Mouse (Mus musculus): ENCODE measurements around the gene Nova2. TPM values are rescaled to one million over a fixed set of nuclear protein-coding genes. Genes with fewer than 3 reads are reported as not detected.
A peak's percentile ranks its signal among the peaks of the same experiment; 100 is the strongest.

Nova2 gene
- polyA plus RNA-seq, 1 experiment from 2014 or later: 18.0 TPM

DNA sequence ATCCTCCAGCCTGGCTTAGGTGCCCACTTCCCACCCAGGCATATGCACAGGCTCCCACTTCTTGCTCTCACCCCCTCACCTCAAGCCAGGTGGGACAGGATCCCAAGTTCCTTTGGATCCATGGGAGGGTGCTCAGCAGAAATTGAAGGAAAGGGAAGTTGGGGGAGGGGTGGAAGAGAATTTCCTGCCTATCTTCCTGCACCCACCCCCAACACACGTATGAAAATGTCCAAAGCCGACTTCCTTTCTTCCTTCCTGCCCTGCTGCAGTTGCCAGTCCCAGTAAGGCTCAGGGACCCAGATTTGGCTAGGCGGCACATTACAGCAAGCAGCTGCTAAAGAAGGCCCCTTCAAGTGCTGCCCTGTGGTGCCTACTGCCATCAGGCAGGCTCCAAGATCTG, 2.1 kb downstream of the Nova2 start:
- Histone ChIP-seq H3K4me2 (replicated peaks; ENCODE audit: low read depth, low read length) (peak overlapping the region; percentile 61), H3K4me1 (replicated peaks; ENCODE audit: control insufficient read depth, insufficient read depth, low read length) (peaks cover 19% of the 10 kb centered on the region), H3K27ac (ENCODE audit: low read depth, low read length) (no peak overlapping the region), H3K9ac (ENCODE audit: low read depth, low read length) (no peak overlapping the region), H3K9me3 (ENCODE audit: control insufficient read depth, low read length) (no peaks in the 10 kb centered on the region), H3K4me3 (ENCODE audit: low read depth, low read length) (peak overlapping the region; percentile 97), H3K36me3 (ENCODE audit: control insufficient read depth, insufficient read depth, low read length) (no peaks in the 10 kb centered on the region), H3K27me3 (ENCODE audit: control insufficient read depth, insufficient read depth, low read length) (no peaks in the 10 kb centered on the region)
- DNase-seq (ENCODE audit: low spot score) (no peak), ATAC-seq (ENCODE audit: low FRiP score) (no peak)
- 53% methylated on average over 3 of the region's 3 CpGs for WGBS

DNA sequence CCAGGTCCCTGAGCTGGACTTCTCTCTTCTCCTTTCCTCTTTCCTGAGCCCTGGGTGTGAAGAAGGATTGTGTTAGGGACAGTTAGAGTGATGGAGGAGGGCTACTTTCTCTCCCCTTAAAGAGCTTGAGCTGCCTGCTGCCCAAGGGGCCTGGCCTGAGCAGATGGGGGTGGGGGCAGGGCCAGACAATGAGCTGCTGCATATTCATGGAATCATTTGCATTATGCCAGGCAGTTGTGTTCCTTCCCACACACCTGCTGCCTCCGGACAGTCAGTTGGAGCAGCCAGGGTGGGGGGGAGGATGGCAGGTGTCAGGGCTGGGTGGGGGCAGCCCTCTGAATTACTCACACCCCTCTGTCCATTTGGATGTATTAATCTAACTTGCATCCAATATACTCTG, 16.7 kb downstream of the Nova2 start:
- Histone ChIP-seq H3K4me3 (ENCODE audit: low read depth, low read length) (no peak overlapping the region), H3K9ac (ENCODE audit: low read depth, low read length) (peak overlapping the region; percentile 19; the same call in 1 of the 2 replicates), H3K36me3 (ENCODE audit: control insufficient read depth, insufficient read depth, low read length) (peaks cover 9% of the 10 kb centered on the region), H3K4me1 (replicated peaks; ENCODE audit: control insufficient read depth, insufficient read depth, low read length) (peaks cover 23% of the 10 kb centered on the region), H3K27ac (ENCODE audit: low read depth, low read length) (peak overlapping the region; percentile 95), H3K27me3 (ENCODE audit: control insufficient read depth, insufficient read depth, low read length) (no peaks in the 10 kb centered on the region), H3K4me2 (replicated peaks; ENCODE audit: low read depth, low read length) (peak overlapping the region; percentile 23), H3K9me3 (ENCODE audit: control insufficient read depth, low read length) (no peaks in the 10 kb centered on the region)
- WGBS: 6% methylated on average over 1 of the region's 1 CpGs
- peak; percentile 79 for DNase-seq (ENCODE audit: low spot score)
- ATAC-seq (ENCODE audit: low FRiP score): peak; percentile 90

DNA sequence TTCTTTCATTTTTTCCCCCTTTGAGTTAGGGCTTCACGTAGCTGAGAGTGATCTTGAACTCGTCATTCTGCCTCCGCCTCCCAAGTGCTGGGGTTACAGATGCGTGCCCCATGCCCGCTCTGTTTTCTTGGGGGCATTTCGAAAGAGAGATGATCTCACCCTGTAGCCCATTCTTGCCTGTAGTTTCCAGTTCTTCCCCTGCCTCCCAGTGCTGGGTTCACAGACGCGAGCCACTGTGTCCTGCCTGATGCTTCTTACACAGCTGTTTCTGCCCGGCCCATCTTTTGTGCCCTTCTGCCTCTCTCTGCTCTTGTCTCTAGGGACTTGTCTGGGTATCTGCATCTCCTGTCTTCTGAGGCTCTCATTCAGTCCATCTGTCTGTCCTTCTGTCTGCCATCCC, 17.1 kb downstream of the Nova2 start:
- H3K9me3 ChIP-seq (ENCODE audit: control insufficient read depth, low read length): no peaks in the 10 kb centered on the region
- ATAC-seq (ENCODE audit: low FRiP score) (peak; percentile 76), DNase-seq (ENCODE audit: low spot score) (peak; percentile 44)
- H3K27ac ChIP-seq (ENCODE audit: low read depth, low read length): peak overlapping the region; percentile 95
- no peak overlapping the region for H3K9ac ChIP-seq (ENCODE audit: low read depth, low read length)
- H3K27me3 ChIP-seq (ENCODE audit: control insufficient read depth, insufficient read depth, low read length): no peaks in the 10 kb centered on the region
- 47% methylated on average over 9 of the region's 9 CpGs for WGBS
- H3K4me2 ChIP-seq (replicated peaks; ENCODE audit: low read depth, low read length): 0 out of 2 replicates have a peak overlapping the region, but pooled peaks have one; percentile 23
- H3K36me3 ChIP-seq (ENCODE audit: control insufficient read depth, insufficient read depth, low read length): peaks cover 9% of the 10 kb centered on the region
- peaks cover 23% of the 10 kb centered on the region for H3K4me1 ChIP-seq (replicated peaks; ENCODE audit: control insufficient read depth, insufficient read depth, low read length)
- no peak overlapping the region for H3K4me3 ChIP-seq (ENCODE audit: low read depth, low read length)

DNA sequence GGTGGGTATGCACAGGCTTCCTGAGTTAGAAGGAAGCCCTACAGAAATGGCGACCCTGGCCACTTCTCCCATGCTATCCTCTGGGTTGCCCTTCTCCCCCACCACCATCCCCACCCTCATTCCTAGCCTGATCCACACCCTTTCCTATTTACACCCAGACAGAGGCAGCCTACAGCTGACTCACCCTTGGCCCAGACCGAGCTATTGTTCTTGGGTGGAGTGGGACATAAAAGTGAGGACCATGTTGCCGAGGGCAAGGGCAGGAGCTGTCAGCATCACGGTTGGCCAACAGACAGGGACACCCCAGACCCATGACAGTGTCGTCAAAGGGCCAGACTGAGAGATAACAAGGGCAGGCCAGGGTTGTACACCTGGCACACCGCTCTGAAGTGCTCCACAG, 22.5 kb downstream of the Nova2 start:
- Histone ChIP-seq H3K9ac (ENCODE audit: low read depth, low read length) (peak overlapping the region; percentile 29; the same call in 1 of the 2 replicates), H3K27ac (ENCODE audit: low read depth, low read length) (peak overlapping the region; percentile 96), H3K4me1 (replicated peaks; ENCODE audit: control insufficient read depth, insufficient read depth, low read length) (peaks cover 26% of the 10 kb centered on the region), H3K27me3 (ENCODE audit: control insufficient read depth, insufficient read depth, low read length) (no peaks in the 10 kb centered on the region), H3K9me3 (ENCODE audit: control insufficient read depth, low read length) (no peaks in the 10 kb centered on the region), H3K36me3 (ENCODE audit: control insufficient read depth, insufficient read depth, low read length) (peaks cover 15% of the 10 kb centered on the region), H3K4me2 (replicated peaks; ENCODE audit: low read depth, low read length) (no peak overlapping the region), H3K4me3 (ENCODE audit: low read depth, low read length) (no peak overlapping the region)
- no peak for ATAC-seq (ENCODE audit: low FRiP score)
- no peak for DNase-seq (ENCODE audit: low spot score)
- 52% methylated on average over 6 of the region's 6 CpGs for WGBS

DNA sequence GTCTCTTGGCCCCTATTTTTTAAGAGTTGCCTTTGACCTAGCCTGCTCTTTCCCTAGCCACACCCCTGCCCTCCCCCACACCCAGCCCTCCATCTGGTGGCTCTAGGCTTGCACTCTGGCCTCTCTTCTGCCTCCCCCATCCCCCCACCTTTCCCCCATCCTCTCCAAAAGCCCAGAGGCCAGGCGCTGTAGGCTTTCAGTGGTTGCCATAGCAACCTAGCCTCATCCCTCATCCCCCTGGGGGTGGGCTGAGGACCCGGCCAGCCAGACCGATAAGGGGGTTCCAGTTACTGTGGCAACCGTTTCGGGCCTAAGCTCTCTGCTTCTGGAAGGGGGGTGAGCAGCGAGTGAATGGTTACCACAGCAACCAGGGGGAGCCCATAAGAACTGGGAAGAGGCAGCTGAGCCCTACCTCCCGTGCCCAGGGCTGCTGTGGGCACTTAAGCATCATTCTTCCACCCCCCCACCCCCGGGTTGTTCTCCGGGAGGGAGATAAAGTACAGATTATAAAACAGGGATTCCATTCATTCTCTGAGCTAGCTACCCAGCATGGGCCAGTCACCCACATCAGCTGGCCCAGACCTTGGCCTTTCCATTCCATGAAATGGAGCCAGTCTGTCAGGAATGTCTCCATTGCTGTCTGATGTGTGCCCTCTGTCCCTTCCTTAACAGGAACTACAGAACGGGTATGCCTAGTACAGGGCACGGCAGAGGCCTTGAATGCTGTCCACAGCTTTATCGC, 24.3 kb downstream of the Nova2 start:
- Histone ChIP-seq H3K4me2 (replicated peaks; ENCODE audit: low read depth, low read length) (0 out of 2 replicates have a peak overlapping the region, but pooled peaks have one; percentile 11), H3K36me3 (ENCODE audit: control insufficient read depth, insufficient read depth, low read length) (peaks cover 12% of the 10 kb centered on the region), H3K4me3 (ENCODE audit: low read depth, low read length) (no peak overlapping the region), H3K4me1 (replicated peaks; ENCODE audit: control insufficient read depth, insufficient read depth, low read length) (peaks cover 23% of the 10 kb centered on the region), H3K27me3 (ENCODE audit: control insufficient read depth, insufficient read depth, low read length) (no peaks in the 10 kb centered on the region), H3K9me3 (ENCODE audit: control insufficient read depth, low read length) (no peaks in the 10 kb centered on the region), H3K27ac (ENCODE audit: low read depth, low read length) (peak overlapping the region; percentile 96), H3K9ac (ENCODE audit: low read depth, low read length) (peak overlapping the region; percentile 8; the same call in 1 of the 2 replicates)
- peak; percentile 94 for DNase-seq (ENCODE audit: low spot score)
- ATAC-seq (ENCODE audit: low FRiP score): peak; percentile 96
- 23% methylated on average over 12 of the region's 12 CpGs for WGBS

DNA sequence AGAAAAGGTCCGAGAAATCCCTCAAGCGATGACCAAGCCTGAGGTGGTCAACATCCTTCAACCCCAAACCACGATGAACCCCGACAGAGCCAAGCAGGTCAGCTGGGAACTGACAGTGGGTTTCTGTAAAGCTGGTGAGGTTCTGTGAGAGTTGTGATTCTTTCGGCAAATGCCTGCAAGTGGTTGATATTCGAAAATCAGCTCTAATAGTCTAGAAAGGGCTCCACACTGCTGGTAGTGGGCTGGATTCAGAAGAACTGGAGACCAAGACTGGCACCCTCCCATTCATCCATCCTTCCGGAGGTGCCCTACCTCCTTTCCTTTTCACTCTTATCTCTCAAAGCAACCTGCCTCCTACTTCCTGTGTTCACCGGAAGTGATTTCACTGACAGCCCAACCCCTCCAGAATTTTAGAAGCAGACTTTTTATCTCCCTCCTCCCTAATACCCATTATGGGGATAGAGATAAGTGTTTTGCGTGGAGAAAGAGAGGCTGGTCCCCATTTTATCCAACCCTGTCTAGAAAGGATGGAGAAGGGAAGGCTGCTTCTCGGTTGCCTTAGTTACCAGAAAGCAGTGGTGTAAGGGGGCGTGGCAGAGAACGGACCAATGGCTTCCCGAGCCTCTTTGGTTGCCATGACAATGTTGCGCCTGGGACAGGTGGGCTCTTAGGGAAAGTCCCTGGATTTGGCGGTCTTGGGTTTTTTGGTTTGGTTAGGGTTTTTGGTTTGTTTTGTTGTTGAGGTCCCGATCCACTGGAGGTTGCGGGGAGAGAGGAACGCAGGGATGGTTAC, 25.0 kb downstream of the Nova2 start:
- H3K27ac ChIP-seq (ENCODE audit: low read depth, low read length): peak overlapping the region; percentile 96
- peaks cover 23% of the 10 kb centered on the region for H3K4me1 ChIP-seq (replicated peaks; ENCODE audit: control insufficient read depth, insufficient read depth, low read length)
- no peaks in the 10 kb centered on the region for H3K9me3 ChIP-seq (ENCODE audit: control insufficient read depth, low read length)
- no peaks in the 10 kb centered on the region for H3K27me3 ChIP-seq (ENCODE audit: control insufficient read depth, insufficient read depth, low read length)
- H3K9ac ChIP-seq (ENCODE audit: low read depth, low read length): peak overlapping the region; percentile 8; the same call in 1 of the 2 replicates
- 18% methylated on average over 18 of the region's 18 CpGs for WGBS
- ATAC-seq (ENCODE audit: low FRiP score) (no peak), DNase-seq (ENCODE audit: low spot score) (peak; percentile 75)
- H3K4me3 ChIP-seq (ENCODE audit: low read depth, low read length): no peak overlapping the region
- H3K36me3 ChIP-seq (ENCODE audit: control insufficient read depth, insufficient read depth, low read length): peaks cover 12% of the 10 kb centered on the region
- H3K4me2 ChIP-seq (replicated peaks; ENCODE audit: low read depth, low read length): 0 out of 2 replicates have a peak overlapping the region, but pooled peaks have one; percentile 11

DNA sequence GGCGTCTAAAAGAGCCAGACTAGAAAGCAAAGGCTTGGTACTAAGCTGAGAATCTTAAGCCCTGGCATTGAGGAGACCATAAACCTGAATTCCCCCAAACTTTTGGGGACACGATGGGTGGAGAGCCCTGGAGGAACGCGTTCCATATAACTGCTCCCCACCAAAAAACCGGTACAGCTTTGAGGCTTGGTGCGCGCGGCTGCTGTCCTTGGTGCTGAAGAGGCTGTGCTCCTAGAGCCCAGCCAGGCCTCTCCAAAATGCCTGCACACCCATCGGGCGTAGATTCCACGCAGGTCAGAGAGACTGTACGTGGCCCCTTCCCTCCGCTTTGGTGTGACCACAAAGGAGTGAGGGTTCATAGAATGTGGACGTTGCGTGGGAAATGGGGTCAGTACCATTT, 25.7 kb downstream of the Nova2 start:
- H3K4me3 ChIP-seq (ENCODE audit: low read depth, low read length): no peak overlapping the region
- no peaks in the 10 kb centered on the region for H3K9me3 ChIP-seq (ENCODE audit: control insufficient read depth, low read length)
- H3K4me2 ChIP-seq (replicated peaks; ENCODE audit: low read depth, low read length): 0 out of 2 replicates have a peak overlapping the region, but pooled peaks have one; percentile 0
- DNase-seq (ENCODE audit: low spot score) (peak; percentile 73), ATAC-seq (ENCODE audit: low FRiP score) (no peak)
- 0 out of 2 replicates have a peak overlapping the region, but pooled peaks have one; percentile 15 for H3K9ac ChIP-seq (ENCODE audit: low read depth, low read length)
- 18% methylated on average over 15 of the region's 15 CpGs for WGBS
- H3K36me3 ChIP-seq (ENCODE audit: control insufficient read depth, insufficient read depth, low read length): peaks cover 11% of the 10 kb centered on the region
- peak overlapping the region; percentile 40 for H3K27ac ChIP-seq (ENCODE audit: low read depth, low read length)
- peaks cover 23% of the 10 kb centered on the region for H3K4me1 ChIP-seq (replicated peaks; ENCODE audit: control insufficient read depth, insufficient read depth, low read length)
- 0 out of 2 replicates have a peak, but pooled peaks cover under 1% of the 10 kb centered on the region for H3K27me3 ChIP-seq (ENCODE audit: control insufficient read depth, insufficient read depth, low read length)

DNA sequence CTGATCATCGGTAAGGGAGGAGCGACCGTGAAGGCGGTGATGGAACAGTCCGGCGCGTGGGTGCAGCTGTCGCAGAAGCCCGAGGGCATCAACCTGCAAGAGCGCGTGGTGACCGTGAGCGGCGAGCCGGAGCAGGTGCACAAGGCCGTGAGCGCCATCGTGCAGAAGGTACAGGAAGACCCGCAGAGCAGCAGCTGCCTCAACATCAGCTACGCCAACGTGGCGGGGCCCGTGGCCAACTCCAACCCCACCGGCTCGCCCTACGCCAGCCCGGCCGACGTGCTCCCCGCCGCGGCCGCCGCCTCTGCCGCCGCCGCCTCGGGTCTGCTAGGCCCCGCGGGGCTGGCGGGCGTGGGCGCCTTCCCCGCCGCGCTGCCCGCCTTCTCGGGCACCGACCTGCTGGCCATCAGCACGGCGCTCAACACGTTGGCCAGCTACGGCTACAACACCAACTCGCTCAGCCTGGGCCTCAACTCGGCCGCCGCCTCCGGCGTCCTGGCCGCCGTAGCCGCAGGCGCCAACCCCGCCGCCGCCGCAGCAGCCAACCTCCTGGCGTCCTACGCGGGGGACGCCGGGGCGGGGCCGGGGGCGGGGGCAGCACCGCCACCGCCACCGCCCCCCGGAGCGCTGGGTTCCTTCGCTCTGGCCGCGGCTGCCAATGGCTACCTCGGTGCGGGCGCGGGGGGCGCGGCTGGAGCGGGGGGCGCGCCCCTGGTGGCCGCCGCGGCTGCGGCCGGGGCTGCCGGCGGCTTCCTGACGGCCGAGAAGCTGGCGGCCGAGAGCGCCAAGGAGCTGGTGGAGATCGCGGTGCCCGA, 32.1 kb downstream of the Nova2 start:
- Histone ChIP-seq H3K4me2 (replicated peaks; ENCODE audit: low read depth, low read length) (peak overlapping the region; percentile 84), H3K4me3 (ENCODE audit: low read depth, low read length) (peak overlapping the region; percentile 35), H3K27ac (ENCODE audit: low read depth, low read length) (peak overlapping the region; percentile 79), H3K9ac (ENCODE audit: low read depth, low read length) (peak overlapping the region; percentile 64), H3K36me3 (ENCODE audit: control insufficient read depth, insufficient read depth, low read length) (0 out of 2 replicates have a peak, but pooled peaks cover under 1% of the 10 kb centered on the region), H3K27me3 (ENCODE audit: control insufficient read depth, insufficient read depth, low read length) (peaks cover 15% of the 10 kb centered on the region), H3K4me1 (replicated peaks; ENCODE audit: control insufficient read depth, insufficient read depth, low read length) (peaks cover 20% of the 10 kb centered on the region), H3K9me3 (ENCODE audit: control insufficient read depth, low read length) (no peaks in the 10 kb centered on the region)
- under 1% methylated on average over 92 of the region's 107 CpGs for WGBS
- ATAC-seq (ENCODE audit: low FRiP score): peak; percentile 50
- DNase-seq (ENCODE audit: low spot score): peak; percentile 72

Data from hindbrain, embryonic 11.5 days (tissue).